Mouse (Mus musculus) lung, postnatal 0 days (tissue): ENCODE results near the gene Efna5. TPM values are rescaled to one million over a fixed set of nuclear protein-coding genes. Genes with fewer than 3 reads are reported as not detected.

Experiments used
- ATAC-seq: fragments of 200-750 bp; cut with Nextera tagmentation; 2 replicates; pipeline ENCODE4 v1.8.0; 2017; ENCODE audit warnings: moderate library complexity
- DNase-seq: peaks from one replicate; pipeline ENCODE4 v3.0.0-alpha.2; 2016; ENCODE audit warnings: low spot score
- H3K27ac ChIP-seq: fragments of 300-500 bp; sonication (generic); 2 replicates; pipeline ENCODE4 v1.5.1; 2014; ENCODE audit warnings: antibody characterized with exemption, mild to moderate bottlenecking, low read length, mixed read lengths
- H3K27me3 ChIP-seq: fragments of 300-500 bp; sonication (generic); replicated peaks from 2 replicates; pipeline ENCODE4 v1.6.1; 2014; ENCODE audit warnings: low read length, mixed read lengths; ENCODE audit not compliant: insufficient read depth
- H3K36me3 ChIP-seq: fragments of 300-500 bp; sonication (generic); 2 replicates; pipeline ENCODE4 v1.6.1; 2014; ENCODE audit warnings: low read length, mixed read lengths; ENCODE audit not compliant: insufficient read depth
- H3K4me1 ChIP-seq: fragments of 300-500 bp; sonication (generic); 2 replicates; pipeline ENCODE4 v1.6.1; 2014; ENCODE audit warnings: antibody characterized with exemption, low read depth, low read length, mixed read lengths; ENCODE audit not compliant: insufficient read depth
- H3K4me2 ChIP-seq: fragments of 300-500 bp; sonication (generic); replicated peaks from 2 replicates; pipeline ENCODE4 v1.6.1; 2014; ENCODE audit warnings: low read depth, mild to moderate bottlenecking, low read length, moderate library complexity, mixed read lengths
- H3K4me3 ChIP-seq: fragments of 300-500 bp; sonication (generic); 2 replicates; pipeline ENCODE4 v1.5.1; 2014; ENCODE audit warnings: low read depth, low read length
- H3K9ac ChIP-seq: fragments of 300-500 bp; sonication (generic); replicated peaks from 2 replicates; pipeline ENCODE4 v1.6.1; 2014; ENCODE audit warnings: low read depth, mild to moderate bottlenecking
- H3K9me3 ChIP-seq: fragments of 300-500 bp; sonication (generic); 2 replicates; pipeline ENCODE4 v1.6.1; 2016; ENCODE audit warnings: low read length, mixed read lengths
- CTCF ChIP-seq: IDR thresholded peaks from 2 replicates; pipeline ENCODE4 v1.5.1; 2016; ENCODE audit warnings: antibody characterized with exemption, mild to moderate bottlenecking
- EP300 ChIP-seq: IDR thresholded peaks from 2 replicates; pipeline ENCODE4 v1.6.1; 2016; ENCODE audit warnings: antibody characterized with exemption, mild to moderate bottlenecking, control low read depth
- WGBS: fragments of 180-500 bp; shearing (Covaris S2); extraction: QIAGEN DNeasy Blood & Tissue Kit; methylation state at CpG from one replicate; pipeline ENCODE4 v1.1.7; 2014; 5-methylcytosine and 5-hydroxymethylcytosine counted together
- polyA plus RNA-seq: library from polyadenylated mRNA; unstranded; fragments of >200 nt; fragmentation: Nextera tagmentation; extraction: Ambion mirVana; gene quantifications from 2 replicates; pipeline ENCODE4 v1.2.1, GENCODE M21; 2015

Efna5 gene
- polyA plus RNA-seq, 1 experiment from 2014 or later: 6.7 TPM

GRCm38 (mm10) chr17:62683142-62683541 is 198.0 kb downstream of the Efna5 start:
- Histone ChIP-seq H3K4me1 (0 out of 2 replicates have a peak, but pooled peaks cover 3% of the 10 kb centered on the region), H3K36me3 (no peaks in the 10 kb centered on the region), H3K4me3 (no peak overlapping the region), H3K9ac (no peak overlapping the region), H3K9me3 (no peaks in the 10 kb centered on the region), H3K27ac (no peak overlapping the region), H3K27me3 (no peaks in the 10 kb centered on the region), H3K4me2 (no peak overlapping the region)
- DNase-seq: no peak
- WGBS: 67% methylated on average over 5 of the region's 5 CpGs
- no peak for TF ChIP-seq EP300
- no peak for TF ChIP-seq CTCF
- no peak for ATAC-seq

- 45% methylated on average over 1 of the region's 1 CpGs for WGBS
- H3K36me3 ChIP-seq: no peaks in the 10 kb centered on the region
- no peaks in the 10 kb centered on the region for H3K4me1 ChIP-seq
- no peaks in the 10 kb centered on the region for H3K27me3 ChIP-seq
- H3K4me3 ChIP-seq: no peak overlapping the region
- TF ChIP-seq CTCF: no peak
- no peak for TF ChIP-seq EP300
- no peak overlapping the region for H3K27ac ChIP-seq
- DNase-seq (peak; percentile 7), ATAC-seq (no peak)
- H3K4me2 ChIP-seq: no peak overlapping the region
- H3K9ac ChIP-seq: no peak overlapping the region
- H3K9me3 ChIP-seq: no peaks in the 10 kb centered on the region
Measured at GRCm38 (mm10) chr17:62681726-62682125, 199.4 kb downstream of the Efna5 start.

- no peaks in the 10 kb centered on the region for H3K9me3 ChIP-seq
- ATAC-seq (no peak), DNase-seq (no peak)
- no peaks in the 10 kb centered on the region for H3K36me3 ChIP-seq
- H3K4me2 ChIP-seq: no peak overlapping the region
- TF ChIP-seq EP300 (no peak), CTCF (no peak)
- H3K9ac ChIP-seq: no peak overlapping the region
- no peaks in the 10 kb centered on the region for H3K27me3 ChIP-seq
- no peaks in the 10 kb centered on the region for H3K4me1 ChIP-seq
- no peak overlapping the region for H3K27ac ChIP-seq
- 56% methylated on average over 1 of the region's 1 CpGs for WGBS
- no peak overlapping the region for H3K4me3 ChIP-seq
Measured at GRCm38 (mm10) chr17:62680737-62681136, 200.4 kb downstream of the Efna5 start.

GRCm38 (mm10) chr17:62676832-62677231 is 204.3 kb downstream of the Efna5 start:
- H3K27ac ChIP-seq: no peak overlapping the region
- H3K36me3 ChIP-seq: no peaks in the 10 kb centered on the region
- H3K4me2 ChIP-seq: no peak overlapping the region; the same call in 1 of the 2 replicates
- ATAC-seq (no peak), DNase-seq (no peak)
- H3K9me3 ChIP-seq: no peaks in the 10 kb centered on the region
- H3K4me1 ChIP-seq: no peaks in the 10 kb centered on the region
- WGBS: 64% methylated on average over 6 of the region's 6 CpGs
- no peak overlapping the region for H3K9ac ChIP-seq
- H3K4me3 ChIP-seq: no peak overlapping the region
- TF ChIP-seq CTCF: no peak
- TF ChIP-seq EP300: no peak
- H3K27me3 ChIP-seq: no peaks in the 10 kb centered on the region

GRCm38 (mm10) chr17:62676409-62676808 is 204.7 kb downstream of the Efna5 start:
- Histone ChIP-seq H3K36me3 (no peaks in the 10 kb centered on the region), H3K4me3 (no peak overlapping the region), H3K27ac (no peak overlapping the region), H3K9ac (no peak overlapping the region), H3K9me3 (no peaks in the 10 kb centered on the region), H3K4me1 (no peaks in the 10 kb centered on the region), H3K4me2 (no peak overlapping the region; the same call in 1 of the 2 replicates), H3K27me3 (no peaks in the 10 kb centered on the region)
- WGBS: 16% methylated on average over 6 of the region's 6 CpGs
- DNase-seq: peak; percentile 19
- ATAC-seq: no peak
- TF ChIP-seq CTCF (no peak), EP300 (no peak)

- H3K4me1 ChIP-seq: no peaks in the 10 kb centered on the region
- no peak overlapping the region for H3K27ac ChIP-seq
- TF ChIP-seq EP300: no peak
- TF ChIP-seq CTCF: no peak
- H3K36me3 ChIP-seq: no peaks in the 10 kb centered on the region
- ATAC-seq (no peak), DNase-seq (no peak)
- no peak overlapping the region for H3K4me2 ChIP-seq
- H3K9ac ChIP-seq: no peak overlapping the region
- 39% methylated on average over 5 of the region's 5 CpGs for WGBS
- no peaks in the 10 kb centered on the region for H3K9me3 ChIP-seq
- no peak overlapping the region for H3K4me3 ChIP-seq
- no peaks in the 10 kb centered on the region for H3K27me3 ChIP-seq
Measured at GRCm38 (mm10) chr17:62675811-62676255, 205.3 kb downstream of the Efna5 start.

- ATAC-seq (no peak), DNase-seq (no peak)
- WGBS: 54% methylated on average over 8 of the region's 8 CpGs
- Histone ChIP-seq H3K9me3 (no peaks in the 10 kb centered on the region), H3K4me3 (no peak overlapping the region), H3K27ac (no peak overlapping the region), H3K4me1 (no peaks in the 10 kb centered on the region), H3K27me3 (no peaks in the 10 kb centered on the region), H3K4me2 (no peak overlapping the region), H3K9ac (no peak overlapping the region), H3K36me3 (no peaks in the 10 kb centered on the region)
- TF ChIP-seq EP300 (no peak), CTCF (no peak)
Measured at GRCm38 (mm10) chr17:62672068-62672467, 209.0 kb downstream of the Efna5 start.
